Mouse (Mus musculus): Measurements from ENCODE around the gene Ccdc6.

Gene Ccdc6

GRCm38 (mm10) chr10:70132714-70133113 is 35.8 kb downstream of the Ccdc6 start:
- no peak for DNase-seq (ENCODE audit: low spot score)

DNA sequence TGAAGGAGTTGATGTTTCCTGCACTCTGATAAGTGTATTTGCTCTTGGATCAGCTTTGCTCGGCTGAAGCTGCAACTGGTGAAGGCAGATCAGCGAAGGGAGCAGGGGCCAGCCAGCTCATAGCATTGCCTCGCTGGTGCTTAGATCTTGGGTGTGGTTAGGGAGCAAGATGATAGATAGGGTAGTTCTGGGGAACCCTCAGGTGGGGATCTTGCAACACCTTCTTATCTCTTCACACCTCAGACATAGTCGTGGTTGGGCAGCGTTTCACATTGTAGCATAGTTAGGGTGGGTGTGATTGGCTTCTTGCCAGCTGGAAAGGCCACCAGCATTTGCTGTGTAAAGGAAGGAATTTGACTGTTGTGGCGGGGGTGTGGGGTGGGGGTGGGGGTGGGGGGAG is 36.3 kb downstream of the Ccdc6 start:
- peak; percentile 27 for DNase-seq (ENCODE audit: low spot score)

DNA sequence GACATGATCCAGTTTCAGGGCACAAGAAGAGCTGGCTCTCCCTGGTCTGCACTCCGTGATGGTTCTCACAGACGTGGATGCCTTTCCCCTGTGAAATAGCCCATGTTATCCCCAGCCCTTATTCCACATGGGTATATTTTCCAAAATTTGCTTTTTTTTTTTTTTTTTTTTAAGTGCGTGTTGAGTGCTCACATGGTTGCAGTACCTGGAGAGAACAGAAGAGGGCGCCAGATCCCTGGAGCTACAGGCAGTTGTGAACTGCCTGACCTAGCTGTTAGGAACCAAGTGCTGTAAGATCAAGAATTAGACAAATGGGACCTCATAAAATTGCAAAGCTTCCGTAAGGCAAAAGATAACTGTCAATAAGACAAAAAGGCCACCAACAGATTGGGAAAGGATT is 38.8 kb downstream of the Ccdc6 start:
- DNase-seq (ENCODE audit: low spot score), result peak; percentile 33

DNA sequence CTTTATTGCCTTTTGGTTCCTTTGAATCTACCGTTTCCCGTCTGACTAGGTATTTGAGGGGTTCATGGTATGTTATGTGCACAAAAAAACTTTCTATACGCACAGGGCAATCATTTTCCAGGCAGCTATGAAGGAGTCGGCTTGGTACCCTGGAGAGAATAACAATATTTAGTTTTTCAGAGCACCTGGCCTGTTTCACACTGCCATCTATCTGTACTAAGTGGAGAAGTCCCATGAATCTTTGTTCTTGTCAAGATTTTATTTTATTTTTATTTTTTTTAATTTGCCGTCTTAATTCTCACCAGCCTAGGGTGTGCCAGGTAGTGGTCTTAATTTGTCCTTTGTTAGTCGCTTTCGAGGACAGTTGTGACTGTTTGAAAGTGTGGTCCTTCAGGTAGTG is 40.7 kb downstream of the Ccdc6 start:
- DNase-seq (ENCODE audit: low spot score), result no peak

DNA sequence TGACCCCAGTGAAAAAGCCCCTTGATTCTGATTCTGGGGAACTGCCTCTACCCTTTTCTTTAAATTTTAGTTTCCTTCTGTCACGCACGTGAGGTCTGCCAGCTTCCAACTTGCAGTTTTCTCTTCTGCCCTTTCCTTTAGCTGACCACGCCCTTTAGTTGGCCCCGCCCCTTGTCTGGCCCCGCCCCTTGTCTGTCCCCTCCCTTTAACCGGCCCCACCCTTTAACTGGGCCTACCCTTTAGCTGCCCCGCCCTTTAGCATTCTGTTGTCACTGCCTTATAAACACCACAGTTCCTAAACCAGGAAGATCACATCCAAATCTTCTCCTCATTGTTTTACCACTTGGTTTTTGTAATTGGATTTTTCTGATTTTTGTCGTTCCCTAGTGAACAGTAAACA is 41.2 kb downstream of the Ccdc6 start:
- DNase-seq (ENCODE audit: low spot score), result no peak

- DNase-seq (ENCODE audit: low spot score), result no peak
These were observed 42.4 kb downstream of the Ccdc6 start for GRCm38 (mm10) chr10:70139368-70139767.

GRCm38 (mm10) chr10:70140414-70140813 is 43.5 kb downstream of the Ccdc6 start:
- DNase-seq (ENCODE audit: low spot score), result no peak

GRCm38 (mm10) chr10:70142623-70143022 is 45.7 kb downstream of the Ccdc6 start:
- DNase-seq (ENCODE audit: low spot score), result no peak

GRCm38 (mm10) chr10:70144004-70144557 is 47.2 kb downstream of the Ccdc6 start:
- no peak for DNase-seq (ENCODE audit: low spot score)

DNA sequence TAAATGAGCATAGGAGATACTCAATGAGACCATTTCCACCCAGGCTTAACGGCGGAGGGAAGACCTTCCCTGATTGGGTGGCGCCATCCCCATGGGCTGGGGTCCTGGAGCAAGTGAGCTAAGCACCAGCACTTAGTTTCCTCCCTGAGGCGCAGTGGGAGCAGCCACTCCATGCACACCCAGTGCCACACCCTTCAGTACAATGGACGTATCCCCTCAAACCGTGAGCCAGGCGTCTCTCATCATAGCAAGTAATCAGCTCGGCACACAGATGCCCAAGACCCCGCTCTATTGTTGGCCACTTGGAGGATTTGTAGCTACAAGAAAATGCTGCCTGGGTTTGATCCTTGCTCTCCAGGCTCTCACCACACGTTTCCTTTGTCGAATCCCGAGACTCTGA is 49.0 kb downstream of the Ccdc6 start:
- DNase-seq (ENCODE audit: low spot score), result no peak

DNA sequence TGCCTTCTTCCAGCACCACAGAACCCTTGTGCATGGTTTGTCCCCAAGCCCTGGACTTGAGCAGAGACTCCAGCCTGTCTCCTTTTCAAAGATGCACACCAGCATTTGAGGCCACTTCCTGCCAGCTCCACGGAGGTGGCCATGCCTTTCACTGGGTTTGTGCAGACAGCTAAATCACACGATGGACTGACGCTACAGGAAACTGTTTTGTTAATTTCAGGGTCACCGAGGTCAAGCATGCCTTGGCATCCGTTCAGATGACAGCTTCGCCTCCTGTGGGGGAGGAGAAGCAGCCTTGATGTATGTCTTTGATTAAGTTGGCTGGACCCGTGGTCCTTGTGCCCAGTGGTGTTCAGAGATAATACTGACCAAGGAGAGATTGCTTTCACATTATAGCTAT is 52.2 kb downstream of the Ccdc6 start:
- no peak for DNase-seq (ENCODE audit: low spot score)

- no peak for DNase-seq (ENCODE audit: low spot score)
These were observed 53.4 kb downstream of the Ccdc6 start for GRCm38 (mm10) chr10:70150301-70150700.

DNA sequence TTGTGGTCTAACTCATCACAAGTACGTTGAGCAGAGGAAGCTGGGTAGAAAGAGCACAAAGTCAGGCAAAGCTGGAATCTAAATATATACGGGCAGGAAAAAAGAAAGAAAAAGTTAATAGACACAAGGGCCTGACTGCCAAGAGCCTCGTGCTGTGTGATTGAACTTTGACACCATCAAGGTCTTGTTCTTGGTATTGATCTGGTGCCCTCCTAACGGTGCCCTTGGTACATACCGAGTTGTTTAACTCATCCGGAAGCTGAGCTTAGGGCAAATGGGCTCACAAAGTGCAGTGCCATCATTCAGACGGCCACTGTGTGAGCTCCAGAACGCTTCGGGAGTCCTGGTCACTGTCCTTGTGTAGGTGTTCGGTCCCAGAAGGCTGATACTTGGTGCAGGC is 54.2 kb downstream of the Ccdc6 start:
- DNase-seq (ENCODE audit: low spot score), result no peak

DNA sequence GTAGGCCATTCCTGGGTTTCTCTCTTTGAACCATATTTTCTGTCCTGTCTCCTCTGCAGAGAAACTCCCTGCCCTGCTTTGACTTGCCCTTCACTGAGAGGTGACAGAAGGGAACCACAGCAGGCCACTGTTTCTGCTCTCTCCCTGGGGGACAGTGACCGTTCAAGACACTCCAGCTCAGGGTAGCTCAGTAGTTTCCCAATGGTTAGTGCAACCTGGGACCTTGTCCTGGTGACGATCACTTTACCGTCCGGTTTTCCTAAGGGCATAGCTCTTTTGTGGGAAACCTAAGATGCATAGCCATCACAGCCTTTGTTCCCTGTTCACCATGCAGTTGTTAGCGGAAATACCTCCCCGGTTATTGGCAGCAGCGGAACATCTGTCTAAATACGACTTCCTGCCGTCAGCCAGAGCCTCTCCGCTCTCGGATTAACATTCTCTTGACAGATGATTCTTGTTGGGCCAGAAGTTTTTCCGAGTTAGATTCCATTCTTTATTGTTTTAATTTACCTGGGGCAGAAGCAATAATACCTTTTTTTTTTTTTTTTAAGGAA is 55.3 kb downstream of the Ccdc6 start:
- DNase-seq (ENCODE audit: low spot score), result no peak

DNA sequence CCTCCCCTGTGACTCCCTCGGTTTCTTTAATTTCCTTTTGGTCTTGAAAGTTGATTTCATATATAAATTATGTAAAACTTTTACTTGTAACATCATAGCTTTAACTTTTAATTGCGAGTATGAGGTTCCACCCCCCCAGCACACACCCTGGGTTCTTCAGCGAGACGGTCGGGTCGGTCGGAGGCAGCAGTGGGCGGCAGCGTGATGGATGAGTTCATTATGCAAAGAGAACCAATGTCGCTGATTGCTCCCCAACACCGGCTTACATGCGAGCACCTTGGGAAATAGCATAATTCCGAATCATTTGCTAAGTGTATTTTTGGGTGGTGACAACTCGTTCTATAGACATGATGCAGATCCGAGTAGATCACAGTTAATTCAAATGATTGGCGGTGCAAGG is 56.9 kb downstream of the Ccdc6 start:
- no peak for DNase-seq (ENCODE audit: low spot score)

- DNase-seq (ENCODE audit: low spot score), result peak; percentile 36
These were observed 59.7 kb downstream of the Ccdc6 start for GRCm38 (mm10) chr10:70156431-70157165.

DNA sequence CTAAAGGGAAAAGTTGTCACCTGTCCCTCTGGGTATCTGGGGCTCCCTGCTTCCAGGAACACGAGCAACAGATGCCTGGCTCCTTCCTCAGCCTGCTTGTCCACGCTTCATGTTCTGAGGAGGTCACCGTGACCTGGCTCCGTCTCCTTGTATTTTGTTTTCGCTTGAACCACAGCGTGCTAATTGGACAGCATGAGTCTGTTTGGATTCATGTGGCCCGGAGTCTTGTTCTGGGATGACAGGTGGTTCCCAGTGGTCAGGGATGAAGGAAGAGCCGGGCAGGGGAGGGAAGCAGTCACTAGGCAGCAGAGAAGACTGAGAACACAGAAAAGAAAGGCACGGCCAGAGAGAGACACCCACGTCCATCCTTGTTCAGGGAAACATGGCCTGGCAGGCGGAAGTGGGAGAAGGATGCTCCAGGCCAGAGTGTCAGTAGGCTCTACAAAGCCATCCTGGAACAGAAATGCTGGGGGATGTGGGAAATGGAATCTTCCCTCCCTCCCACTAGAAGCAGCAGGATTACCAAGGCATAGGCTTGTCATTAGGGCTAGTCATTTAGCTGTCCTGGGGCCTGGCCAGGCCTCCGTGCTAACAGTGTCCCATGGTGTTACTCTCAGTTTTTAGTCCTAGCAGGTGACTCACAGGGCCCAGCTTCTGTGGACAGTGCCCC is 62.9 kb downstream of the Ccdc6 start:
- no peak for DNase-seq (ENCODE audit: low spot score)

DNA sequence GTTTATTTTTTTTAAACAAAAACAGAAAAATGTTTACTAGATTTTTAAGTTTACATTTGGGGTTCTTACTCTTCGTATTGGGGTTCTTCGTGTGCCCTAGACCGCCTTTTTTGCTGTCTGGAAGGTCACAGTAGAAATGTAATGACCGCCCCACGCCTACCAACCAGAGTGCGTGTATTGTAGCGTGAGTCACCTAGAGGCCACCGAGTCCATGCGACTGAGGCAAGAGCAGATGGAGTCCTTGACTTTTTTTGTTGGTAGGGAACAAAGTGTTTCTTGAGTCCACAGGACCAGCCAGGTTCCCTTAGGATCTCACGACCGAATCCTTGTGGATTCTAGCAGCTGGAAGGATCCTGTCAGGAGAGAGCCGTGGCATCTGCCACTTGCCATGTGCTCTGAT is 63.9 kb downstream of the Ccdc6 start:
- DNase-seq (ENCODE audit: low spot score), result no peak

DNA sequence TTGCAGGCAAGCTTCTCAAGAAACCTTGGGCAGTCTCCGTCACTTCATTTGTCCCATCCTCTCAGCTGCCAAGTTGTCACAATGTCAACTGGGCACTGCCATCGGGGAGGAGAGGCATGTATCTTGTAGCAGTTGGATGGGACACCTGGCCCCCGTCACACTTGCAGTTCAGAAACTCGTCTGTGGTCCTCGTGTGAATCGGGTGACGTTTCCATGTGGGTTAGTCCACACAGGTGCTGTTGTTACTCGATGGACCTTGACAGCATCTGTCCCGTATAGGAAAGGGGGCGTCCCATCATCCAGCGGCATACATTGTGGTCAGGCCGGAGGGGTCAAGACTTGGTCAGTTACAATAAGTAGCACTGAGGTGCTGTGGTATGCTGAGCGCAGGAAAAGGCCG is 64.6 kb downstream of the Ccdc6 start:
- DNase-seq (ENCODE audit: low spot score), result no peak

DNA sequence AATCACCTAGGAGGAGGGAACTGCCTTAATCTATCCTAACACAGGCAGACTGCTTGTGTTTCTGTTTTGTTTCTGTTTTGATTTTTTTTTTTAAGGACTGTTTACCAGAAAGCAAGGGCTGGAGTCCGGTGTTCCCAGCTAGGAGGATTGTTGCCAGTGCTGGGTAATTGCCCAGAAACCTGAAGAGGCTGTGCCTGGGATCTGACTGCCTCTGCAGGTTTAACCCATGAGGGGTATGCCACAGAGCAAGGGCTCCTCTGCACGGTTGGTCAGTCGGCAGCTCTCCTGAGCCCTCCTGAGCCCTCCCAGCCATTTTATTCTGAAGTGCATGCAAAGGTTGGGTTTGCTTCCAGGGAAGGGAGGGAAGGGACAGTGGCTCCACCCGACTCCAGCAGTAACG is 66.8 kb downstream of the Ccdc6 start:
- no peak for DNase-seq (ENCODE audit: low spot score)

DNA sequence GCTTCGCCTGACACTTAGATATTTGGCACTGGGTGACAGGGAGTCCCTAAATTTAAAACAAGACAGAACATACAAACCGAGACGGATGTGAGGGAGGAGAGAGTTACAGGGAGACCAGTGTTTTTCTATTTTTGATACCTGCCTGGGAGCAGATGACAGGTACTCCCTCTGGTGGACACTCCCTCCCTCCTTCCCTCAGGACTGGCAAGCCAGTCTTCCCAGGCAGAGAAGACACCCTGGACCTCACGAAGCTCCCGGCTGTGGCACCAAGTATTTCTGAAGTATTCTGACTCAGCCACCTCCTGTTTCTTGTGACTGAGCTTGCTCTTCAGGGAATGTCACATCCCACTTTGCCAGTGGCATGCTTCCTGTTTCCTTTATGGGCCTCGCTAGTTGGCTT is 69.0 kb downstream of the Ccdc6 start:
- DNase-seq (ENCODE audit: low spot score), result peak; percentile 43

GRCm38 (mm10) chr10:70166427-70166826 is 69.5 kb downstream of the Ccdc6 start:
- no peak for DNase-seq (ENCODE audit: low spot score)

DNA sequence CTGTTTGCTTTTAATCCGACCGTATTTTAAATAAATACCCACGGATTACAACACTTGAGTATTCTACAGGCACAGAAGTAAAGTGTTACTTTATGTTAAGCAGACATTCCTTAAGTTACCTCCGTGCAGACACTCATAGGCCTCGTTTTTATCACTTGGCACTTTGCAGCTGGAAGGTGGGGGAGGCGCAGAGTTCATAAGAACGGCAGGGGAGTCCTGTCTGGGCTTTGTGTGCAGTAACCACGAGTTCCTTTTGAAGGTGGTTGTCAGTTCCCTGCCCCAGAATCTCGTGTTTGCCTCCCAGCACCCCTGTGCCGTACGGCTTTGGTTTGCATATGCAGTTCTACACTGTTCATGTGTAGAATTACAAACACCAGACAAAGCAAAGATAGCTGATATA is 70.7 kb downstream of the Ccdc6 start:
- no peak for DNase-seq (ENCODE audit: low spot score)

All from urinary bladder, postnatal 14 days (tissue).